Mouse (Mus musculus) brown adipose tissue, adult 24 weeks (tissue): ENCODE data around the gene Bcl2l2. TPM values are rescaled to one million over a fixed set of nuclear protein-coding genes. Genes with fewer than 3 reads are reported as not detected.

ENCODE experiments used
- H3K27ac ChIP-seq: fragments of 200-500 bp; replicated peaks from 2 replicates; pipeline ENCODE4 v1.5.1; 2012; ENCODE audit warnings: low read depth, mild to moderate bottlenecking, low read length
- H3K4me1 ChIP-seq: fragments of 200-500 bp; 2 replicates; pipeline ENCODE4 v1.6.1; 2012; ENCODE audit warnings: low read length, mixed read lengths; ENCODE audit not compliant: control insufficient read depth, insufficient read depth, insufficient read length
- H3K4me3 ChIP-seq: fragments of 200-500 bp; 2 replicates; pipeline ENCODE4 v1.5.1; 2012; ENCODE audit warnings: low read depth, mild to moderate bottlenecking, low read length, moderate library complexity; ENCODE audit not compliant: insufficient read depth
- polyA plus RNA-seq: library from polyadenylated mRNA; stranded (reverse); fragments of >200 nt; gene quantifications from 2 replicates; pipeline ENCODE4 v1.2.4, GENCODE M21; 2012; ENCODE audit not compliant: missing spikeins, insufficient read depth, insufficient read length

Gene Bcl2l2
- polyA plus RNA-seq, 1 experiment: 28.2 TPM

DNA sequence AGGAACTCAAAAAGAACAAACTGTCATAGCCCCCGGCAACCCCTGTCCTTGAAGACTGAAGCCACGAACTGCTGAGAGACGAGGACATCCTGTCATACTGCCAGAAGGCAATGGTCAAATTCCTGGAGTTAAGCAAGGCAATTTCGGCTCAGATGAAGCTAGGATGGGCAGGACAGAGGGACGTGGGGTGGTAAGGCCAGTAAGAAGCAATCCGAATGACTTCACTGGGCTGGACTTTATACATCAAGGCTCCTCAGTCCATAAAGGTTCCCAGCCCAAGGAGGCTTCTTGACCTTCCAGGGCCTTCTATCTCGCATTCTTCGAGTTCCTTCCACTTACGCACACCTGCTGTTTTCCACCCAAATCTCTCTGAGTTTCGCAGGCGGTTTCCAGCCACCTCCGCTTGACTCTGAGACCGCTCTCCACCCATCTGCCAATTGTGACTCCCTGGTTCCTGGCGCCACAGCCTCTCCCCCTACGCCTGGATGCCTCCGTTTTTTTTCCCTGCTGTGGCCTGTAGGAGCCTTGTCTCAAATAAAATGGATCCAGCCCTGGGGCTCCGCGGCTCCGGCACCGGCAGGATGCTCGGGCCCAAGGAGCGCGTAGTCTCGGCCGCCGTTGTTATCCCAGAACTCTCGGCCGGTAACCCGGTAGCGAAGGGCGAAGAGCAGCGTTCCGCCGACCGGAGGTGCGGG lies 7.2 kb upstream of the Bcl2l2 start:
- H3K27ac ChIP-seq: 0 out of 2 replicates have a peak overlapping the region, but pooled peaks have one; percentile 23
- 0 out of 2 replicates have a peak, but pooled peaks cover 2% of the 10 kb centered on the region for H3K4me1 ChIP-seq
- peak overlapping the region; percentile 61 for H3K4me3 ChIP-seq

DNA sequence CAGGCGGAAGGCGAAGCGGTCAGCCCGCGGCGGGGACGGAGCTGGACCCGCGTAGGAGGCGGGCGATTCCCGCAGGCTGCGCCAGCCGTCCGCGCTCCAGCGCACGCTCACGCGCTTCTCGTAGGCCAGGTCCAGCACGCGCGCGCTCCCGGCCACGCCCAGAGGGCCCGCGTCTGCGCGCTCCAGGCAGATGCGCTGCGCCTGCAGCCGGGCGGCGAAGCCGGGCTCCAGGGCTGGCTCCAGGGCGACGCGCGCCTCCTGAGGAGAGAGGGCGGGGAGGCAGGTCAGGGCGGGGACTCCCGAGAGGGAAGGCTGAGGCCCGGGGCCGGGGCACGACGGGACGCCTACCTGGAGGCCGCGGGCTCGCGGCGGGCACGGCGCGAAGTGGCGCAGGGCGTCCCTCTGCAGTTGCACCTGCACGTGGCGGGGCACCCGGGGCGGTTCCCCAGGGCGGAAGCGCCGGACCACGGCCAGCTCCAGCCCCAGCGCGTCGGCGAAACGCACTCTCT lies 6.6 kb upstream of the Bcl2l2 start:
- Histone ChIP-seq H3K27ac (0 out of 2 replicates have a peak overlapping the region, but pooled peaks have one; percentile 23), H3K4me3 (peak overlapping the region; percentile 61), H3K4me1 (0 out of 2 replicates have a peak, but pooled peaks cover 2% of the 10 kb centered on the region)

DNA sequence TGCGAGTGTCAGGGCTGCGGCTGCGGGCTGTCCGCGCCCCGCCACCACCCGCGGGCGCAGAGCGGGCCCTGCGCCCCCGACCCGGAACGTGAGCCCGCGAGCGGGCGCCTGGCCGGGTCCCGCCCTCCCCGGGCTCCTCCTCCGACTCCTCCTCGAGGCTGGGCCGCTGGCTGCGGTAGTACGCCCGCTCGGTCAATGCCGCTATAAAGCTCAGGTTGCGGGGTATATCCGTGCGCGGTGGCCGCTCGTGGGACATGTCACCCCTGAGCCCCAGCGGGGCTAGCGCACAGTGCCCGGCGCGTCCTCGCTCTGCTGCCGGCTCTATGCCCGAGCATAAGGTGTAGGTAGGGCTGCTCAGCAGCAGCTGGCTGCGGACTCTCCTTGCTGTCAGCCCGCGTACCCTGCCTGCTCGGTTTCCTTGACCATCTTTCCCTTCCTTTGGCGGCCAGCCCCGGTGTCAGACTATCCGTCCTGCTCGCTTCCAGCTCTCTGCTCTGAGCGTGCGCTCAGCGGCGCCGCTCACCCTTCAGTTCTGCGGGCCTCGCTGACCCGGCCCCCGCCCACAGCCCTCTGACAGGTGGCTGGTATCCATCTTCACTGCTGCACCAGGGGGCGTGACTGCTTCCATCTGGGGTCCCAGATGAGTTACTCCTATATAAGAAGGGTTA lies 6.0 kb upstream of the Bcl2l2 start, which contains the start of gene Ppp1r3e:
Gene Ppp1r3e (minus strand): TSS at position 503 of the 668 bp plus-strand sequence.
- Histone ChIP-seq H3K4me1 (0 out of 2 replicates have a peak, but pooled peaks cover 2% of the 10 kb centered on the region), H3K4me3 (peak within 1 kb of the TSS; percentile 61), H3K27ac (0 out of 2 replicates have a peak within 1 kb of the TSS, but pooled peaks have one; percentile 23)

DNA sequence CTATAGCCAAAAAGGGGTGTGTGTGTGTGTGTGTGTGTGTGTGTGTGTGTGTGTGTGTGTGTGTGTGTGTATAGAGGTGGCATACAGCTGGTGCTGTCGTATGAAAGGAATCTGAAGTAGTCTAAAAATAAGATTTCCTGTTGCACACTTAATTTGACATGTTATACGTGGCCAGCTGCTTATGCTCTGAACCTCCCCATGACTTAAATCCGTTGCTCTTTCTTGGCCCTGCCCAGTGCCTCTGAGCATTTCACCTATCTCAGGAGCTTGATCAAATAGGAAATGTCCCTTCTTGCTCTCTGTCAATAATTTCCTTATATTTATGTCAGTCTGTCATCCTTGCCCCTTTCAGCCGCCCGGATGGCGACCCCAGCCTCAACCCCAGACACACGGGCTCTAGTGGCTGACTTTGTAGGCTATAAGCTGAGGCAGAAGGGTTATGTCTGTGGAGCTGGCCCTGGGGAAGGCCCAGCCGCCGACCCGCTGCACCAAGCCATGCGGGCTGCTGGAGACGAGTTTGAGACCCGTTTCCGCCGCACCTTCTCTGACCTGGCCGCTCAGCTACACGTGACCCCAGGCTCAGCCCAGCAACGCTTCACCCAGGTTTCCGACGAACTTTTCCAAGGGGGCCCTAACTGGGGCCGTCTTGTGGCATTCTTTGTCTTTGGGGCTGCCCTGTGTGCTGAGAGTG lies 990 bp downstream of the Bcl2l2 start:
- peak overlapping the region; percentile 88 for H3K27ac ChIP-seq
- 0 out of 2 replicates have a peak, but pooled peaks cover 2% of the 10 kb centered on the region for H3K4me1 ChIP-seq
- peak overlapping the region; percentile 75 for H3K4me3 ChIP-seq

- Histone ChIP-seq H3K4me3 (no peak overlapping the region), H3K27ac (no peak overlapping the region), H3K4me1 (0 out of 2 replicates have a peak, but pooled peaks cover 2% of the 10 kb centered on the region)
These were observed 2.1 kb downstream of the Bcl2l2 start for GRCm38 (mm10) chr14:54885309-54885708.

- Histone ChIP-seq H3K4me3 (peak within 1 kb of the TSS; percentile 64), H3K4me1 (no peaks in the 10 kb centered on the region; the same call in 1 of the 2 replicates), H3K27ac (peak within 1 kb of the TSS; percentile 78)
These were observed 9.0 kb downstream of the Bcl2l2 start, which contains the start of gene Pabpn1 for GRCm38 (mm10) chr14:54892200-54892599. Gene Pabpn1 (plus strand): TSS chr14:54892500.

- H3K4me3 ChIP-seq: peak overlapping the region; percentile 64
- peak overlapping the region; percentile 78 for H3K27ac ChIP-seq
- no peaks in the 10 kb centered on the region; the same call in 1 of the 2 replicates for H3K4me1 ChIP-seq
These were observed 10.5 kb downstream of the Bcl2l2 start for GRCm38 (mm10) chr14:54893651-54894181.

GRCm38 (mm10) chr14:54894296-54895151 lies 11.3 kb downstream of the Bcl2l2 start:
- Histone ChIP-seq H3K4me1 (no peaks in the 10 kb centered on the region; the same call in 1 of the 2 replicates), H3K4me3 (peak overlapping the region; percentile 89), H3K27ac (peak overlapping the region; percentile 46; the same call in 1 of the 2 replicates)

DNA sequence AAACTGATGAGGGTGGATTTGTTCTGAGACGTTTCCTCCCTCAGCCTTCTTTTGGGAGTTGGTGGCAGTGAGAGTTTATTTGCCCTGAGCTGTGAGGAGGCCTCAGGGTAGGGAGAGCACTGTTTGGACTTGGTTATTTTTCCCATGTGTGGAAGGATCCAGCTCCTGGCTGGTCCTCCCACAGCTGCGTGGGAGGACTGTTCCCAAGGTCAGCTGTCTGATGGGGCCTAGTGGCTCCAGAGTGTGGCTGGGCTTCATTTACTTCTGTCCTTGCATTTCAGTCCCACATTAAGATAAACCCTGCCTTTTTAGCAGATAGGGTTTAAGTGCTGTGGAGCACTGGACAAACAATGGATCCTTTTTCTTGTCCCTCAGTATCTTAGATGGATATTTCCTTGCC lies 14.3 kb downstream of the Bcl2l2 start:
- Histone ChIP-seq H3K4me1 (no peaks in the 10 kb centered on the region; the same call in 1 of the 2 replicates), H3K27ac (no peak overlapping the region), H3K4me3 (no peak overlapping the region)

- H3K4me1 ChIP-seq: no peaks in the 10 kb centered on the region
- no peak overlapping the region for H3K4me3 ChIP-seq
- H3K27ac ChIP-seq: no peak overlapping the region
These were observed 17.2 kb downstream of the Bcl2l2 start for GRCm38 (mm10) chr14:54900383-54900782.

DNA sequence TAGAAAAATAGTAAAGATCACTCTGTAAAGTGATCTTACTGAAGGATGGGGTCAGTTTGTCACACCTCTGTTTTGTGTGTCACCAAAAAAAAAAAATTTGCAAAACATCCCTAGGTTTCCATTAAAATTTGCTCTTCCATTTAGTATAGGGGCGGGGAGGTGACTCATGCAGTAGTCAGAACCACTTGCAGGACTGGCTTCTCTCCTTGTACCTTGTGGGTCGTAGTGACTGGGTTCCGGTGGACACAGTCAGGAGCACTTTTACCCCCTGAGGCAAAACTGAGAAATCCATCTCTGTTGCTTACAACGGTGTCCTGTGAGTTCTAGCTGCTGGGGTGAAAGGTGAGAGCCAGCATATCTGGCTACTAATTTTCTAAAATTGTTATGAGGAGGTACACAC lies 20.5 kb downstream of the Bcl2l2 start:
- H3K4me3 ChIP-seq: no peak overlapping the region
- H3K27ac ChIP-seq: no peak overlapping the region
- H3K4me1 ChIP-seq: no peaks in the 10 kb centered on the region

DNA sequence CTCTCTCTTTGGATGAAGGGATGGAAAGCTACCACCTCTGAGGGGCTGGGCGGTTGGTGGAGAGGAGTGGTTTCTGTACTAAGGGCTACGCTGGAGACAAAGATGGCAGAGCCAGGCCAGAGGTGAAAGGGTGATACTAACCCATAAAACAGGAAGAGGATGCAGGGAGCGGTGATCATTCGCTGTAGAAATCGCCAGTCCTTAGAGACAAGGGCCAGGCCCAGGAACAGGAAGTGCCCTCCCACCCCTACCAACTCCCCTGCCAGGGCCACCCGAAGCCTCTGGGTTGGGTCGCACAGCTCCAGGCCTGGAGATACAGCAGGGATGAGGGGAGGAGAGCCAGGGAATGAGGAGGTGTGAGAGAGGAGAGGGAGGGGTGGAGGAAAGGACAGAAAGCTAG lies 25.5 kb downstream of the Bcl2l2 start:
- Histone ChIP-seq H3K4me3 (no peak overlapping the region), H3K27ac (no peak overlapping the region), H3K4me1 (peaks cover 3% of the 10 kb centered on the region; the same call in 1 of the 2 replicates)

- peaks cover 3% of the 10 kb centered on the region; the same call in 1 of the 2 replicates for H3K4me1 ChIP-seq
- H3K27ac ChIP-seq: no peak overlapping the region
- peak overlapping the region; percentile 96 for H3K4me3 ChIP-seq
These were observed 29.1 kb downstream of the Bcl2l2 start for GRCm38 (mm10) chr14:54912109-54912850.
